Mouse (Mus musculus) hindbrain, embryonic 14.5 days (tissue): ENCODE data around the gene Cd36. TPM values are rescaled to one million over a fixed set of nuclear protein-coding genes. Genes with fewer than 3 reads are reported as not detected.
"Not testable (repeated sequence)": the region's sequence is repeated elsewhere in the genome, so short reads cannot be mapped to it uniquely, and the experiment has no call there.

ENCODE experiments used
- ATAC-seq: fragments of 200-750 bp; cut with Nextera tagmentation; 2 replicates; pipeline ENCODE4 v1.8.0; 2017; ENCODE audit warnings: moderate number of reproducible peaks, mild to moderate bottlenecking, moderate TSS enrichment, moderate library complexity; ENCODE audit not compliant: low FRiP score
- DNase-seq: peaks from one replicate; pipeline ENCODE4 v3.0.0-alpha.2; 2015; ENCODE audit warnings: low spot score
- H3K27ac ChIP-seq: fragments of 300-500 bp; sonication (generic); 2 replicates; pipeline ENCODE4 v1.5.1; 2014; ENCODE audit warnings: mild to moderate bottlenecking, moderate library complexity
- H3K27me3 ChIP-seq: fragments of 300-500 bp; sonication (generic); 2 replicates; pipeline ENCODE4 v1.6.1; 2014; ENCODE audit warnings: mild to moderate bottlenecking, low read length, mixed read lengths; ENCODE audit not compliant: control insufficient read depth, insufficient read depth
- H3K36me3 ChIP-seq: fragments of 300-500 bp; sonication (generic); replicated peaks from 2 replicates; pipeline ENCODE4 v1.6.1; 2014; ENCODE audit not compliant: control insufficient read depth, insufficient read depth
- H3K4me1 ChIP-seq: fragments of 300-500 bp; sonication (generic); replicated peaks from 2 replicates; pipeline ENCODE4 v1.6.1; 2014; ENCODE audit warnings: antibody characterized with exemption, low read length, mixed read lengths; ENCODE audit not compliant: control insufficient read depth, insufficient read depth
- H3K4me2 ChIP-seq: fragments of 300-500 bp; sonication (generic); replicated peaks from 2 replicates; pipeline ENCODE4 v1.6.1; 2014; ENCODE audit warnings: mild to moderate bottlenecking, moderate library complexity
- H3K4me3 ChIP-seq: fragments of 300-500 bp; sonication (generic); replicated peaks from 2 replicates; pipeline ENCODE4 v1.5.1; 2014; ENCODE audit warnings: mild to moderate bottlenecking, low read length
- H3K9ac ChIP-seq: fragments of 300-500 bp; sonication (generic); 2 replicates; pipeline ENCODE4 v1.6.1; 2014
- H3K9me3 ChIP-seq: fragments of 300-500 bp; sonication (generic); 2 replicates; pipeline ENCODE4 v1.6.1; 2016; ENCODE audit warnings: low read length; ENCODE audit not compliant: control insufficient read depth
- WGBS: fragments of 180-500 bp; shearing (Covaris S2); extraction: QIAGEN DNeasy Blood & Tissue Kit; methylation state at CpG from one replicate; pipeline ENCODE4 v1.1.7; 2014; 5-methylcytosine and 5-hydroxymethylcytosine counted together
- polyA plus RNA-seq: library from polyadenylated mRNA; unstranded; fragments of >200 nt; fragmentation: Nextera tagmentation; extraction: Ambion mirVana; gene quantifications from 2 replicates; pipeline ENCODE4 v1.2.1, GENCODE M21; 2014

Gene Cd36
- 6.2 and 7.2 TPM in 2 replicates for polyA plus RNA-seq

- H3K9ac ChIP-seq: no peak within 1 kb of the TSS
- DNase-seq (no peak), ATAC-seq (no peak)
- no peak within 1 kb of the TSS for H3K27ac ChIP-seq
- H3K4me2 ChIP-seq: no peak within 1 kb of the TSS
- H3K4me3 ChIP-seq: no peak within 1 kb of the TSS
- H3K27me3 ChIP-seq: no peaks in the 10 kb centered on the region
- H3K9me3 ChIP-seq: no peaks in the 10 kb centered on the region
- 60% methylated on average over 5 of the region's 5 CpGs for WGBS
- no peaks in the 10 kb centered on the region for H3K4me1 ChIP-seq
- H3K36me3 ChIP-seq: no peaks in the 10 kb centered on the region
Measured at GRCm38 (mm10) chr5:17888598-17888997, at the start of gene Cd36. TSS of gene Cd36 (minus strand) at chr5:17888801.

- H3K27me3 ChIP-seq: no peaks in the 10 kb centered on the region
- H3K27ac ChIP-seq: no peak overlapping the region
- no peak overlapping the region for H3K4me3 ChIP-seq
- H3K36me3 ChIP-seq: no peaks in the 10 kb centered on the region
- H3K4me1 ChIP-seq: no peaks in the 10 kb centered on the region
- no peak for ATAC-seq
- no peak overlapping the region for H3K4me2 ChIP-seq
- DNase-seq: no peak
- no peak overlapping the region for H3K9ac ChIP-seq
- H3K9me3 ChIP-seq: no peaks in the 10 kb centered on the region
- 76% methylated on average over 1 of the region's 1 CpGs for WGBS
Measured at GRCm38 (mm10) chr5:17934501-17934900, 45.9 kb upstream of the Cd36 start.

- H3K9ac ChIP-seq, H3K4me1 ChIP-seq, H3K9me3 ChIP-seq, ATAC-seq, H3K27ac ChIP-seq, H3K4me2 ChIP-seq, H3K27me3 ChIP-seq, H3K4me3 ChIP-seq, H3K36me3 ChIP-seq, DNase-seq: not testable (repeated sequence)
- 98% methylated on average over 2 of the region's 2 CpGs for WGBS
Measured at GRCm38 (mm10) chr5:17931588-17931987, 43.0 kb upstream of the Cd36 start.

- H3K36me3 ChIP-seq: no peaks in the 10 kb centered on the region
- H3K9me3 ChIP-seq: no peaks in the 10 kb centered on the region
- no peaks in the 10 kb centered on the region for H3K4me1 ChIP-seq
- no peak overlapping the region for H3K4me3 ChIP-seq
- 49% methylated on average over 7 of the region's 7 CpGs for WGBS
- DNase-seq (no peak), ATAC-seq (no peak)
- no peaks in the 10 kb centered on the region for H3K27me3 ChIP-seq
- no peak overlapping the region for H3K4me2 ChIP-seq
- no peak overlapping the region for H3K9ac ChIP-seq
- H3K27ac ChIP-seq: no peak overlapping the region
Measured at GRCm38 (mm10) chr5:17929006-17929567, 40.5 kb upstream of the Cd36 start.

- 16% methylated on average over 4 of the region's 4 CpGs for WGBS
- H3K9me3 ChIP-seq: no peaks in the 10 kb centered on the region
- DNase-seq: no peak
Measured at GRCm38 (mm10) chr5:17928471-17928870, 39.9 kb upstream of the Cd36 start.

GRCm38 (mm10) chr5:17924085-17924518, 35.5 kb upstream of the Cd36 start:
- Histone ChIP-seq H3K27ac (no peak overlapping the region), H3K4me3 (no peak overlapping the region), H3K4me2 (no peak overlapping the region), H3K9me3 (no peaks in the 10 kb centered on the region), H3K4me1 (no peaks in the 10 kb centered on the region), H3K27me3 (no peaks in the 10 kb centered on the region), H3K9ac (no peak overlapping the region), H3K36me3 (no peaks in the 10 kb centered on the region)
- DNase-seq: no peak
- ATAC-seq: no peak
- WGBS: 52% methylated on average over 2 of the region's 2 CpGs

More at GRCm38 (mm10) chr5:17928471-17928870, 39.9 kb upstream of the Cd36 start:
- H3K27me3 ChIP-seq: no peaks in the 10 kb centered on the region
- no peak overlapping the region for H3K4me2 ChIP-seq
- ATAC-seq: peak; percentile 37; the same call in 1 of the 2 replicates
- no peak overlapping the region for H3K27ac ChIP-seq
- no peaks in the 10 kb centered on the region for H3K4me1 ChIP-seq
- H3K4me3 ChIP-seq: no peak overlapping the region
- no peak overlapping the region for H3K9ac ChIP-seq
- H3K36me3 ChIP-seq: no peaks in the 10 kb centered on the region

GRCm38 (mm10) chr5:17923648-17924047, 35.0 kb upstream of the Cd36 start:
- ATAC-seq: no peak
- Histone ChIP-seq H3K4me2 (no peak overlapping the region), H3K9ac (no peak overlapping the region), H3K27me3 (no peaks in the 10 kb centered on the region), H3K4me3 (no peak overlapping the region), H3K9me3 (no peaks in the 10 kb centered on the region), H3K4me1 (no peaks in the 10 kb centered on the region), H3K27ac (no peak overlapping the region), H3K36me3 (no peaks in the 10 kb centered on the region)
- no peak for DNase-seq
- 80% methylated on average over 3 of the region's 3 CpGs for WGBS

GRCm38 (mm10) chr5:17918966-17919365, 30.4 kb upstream of the Cd36 start:
- Histone ChIP-seq H3K4me1 (no peaks in the 10 kb centered on the region), H3K36me3 (no peaks in the 10 kb centered on the region), H3K27me3 (no peaks in the 10 kb centered on the region), H3K9me3 (no peaks in the 10 kb centered on the region), H3K4me2 (no peak overlapping the region), H3K27ac (no peak overlapping the region), H3K4me3 (no peak overlapping the region), H3K9ac (no peak overlapping the region)
- WGBS: 79% methylated on average over 5 of the region's 5 CpGs
- DNase-seq (no peak), ATAC-seq (no peak)

- DNase-seq (no peak), ATAC-seq (no peak)
- Histone ChIP-seq H3K9me3 (no peaks in the 10 kb centered on the region), H3K27me3 (no peaks in the 10 kb centered on the region), H3K36me3 (no peaks in the 10 kb centered on the region), H3K4me3 (no peak overlapping the region), H3K4me2 (no peak overlapping the region), H3K27ac (no peak overlapping the region), H3K9ac (no peak overlapping the region), H3K4me1 (no peaks in the 10 kb centered on the region)
- WGBS: 81% methylated on average over 7 of the region's 7 CpGs
Measured at GRCm38 (mm10) chr5:17904766-17905165, 16.2 kb upstream of the Cd36 start.

- H3K9ac ChIP-seq: no peak overlapping the region
- H3K9me3 ChIP-seq: no peaks in the 10 kb centered on the region
- H3K4me1 ChIP-seq: no peaks in the 10 kb centered on the region
- no peak overlapping the region for H3K4me3 ChIP-seq
- no peak overlapping the region for H3K27ac ChIP-seq
- WGBS: 63% methylated on average over 3 of the region's 3 CpGs
- H3K4me2 ChIP-seq: no peak overlapping the region
- no peaks in the 10 kb centered on the region for H3K36me3 ChIP-seq
- no peaks in the 10 kb centered on the region for H3K27me3 ChIP-seq
- ATAC-seq (no peak), DNase-seq (no peak)
Measured at GRCm38 (mm10) chr5:17898948-17899347, 10.3 kb upstream of the Cd36 start.
